Mouse (Mus musculus) spleen, postnatal 14 days (tissue): Measurements from ENCODE around the gene Alox5.

Source experiments
- DNase-seq, 2 experiments: peaks; one replicate each; pipeline ENCODE4 v3.0.0; 2021 to 2022; ENCODE audit warnings: low spot score in 2 of 2

The Alox5 gene

GRCm38 (mm10) chr6:116385194-116386044, 75.6 kb downstream of the Alox5 start:
- no peak for DNase-seq

DNA sequence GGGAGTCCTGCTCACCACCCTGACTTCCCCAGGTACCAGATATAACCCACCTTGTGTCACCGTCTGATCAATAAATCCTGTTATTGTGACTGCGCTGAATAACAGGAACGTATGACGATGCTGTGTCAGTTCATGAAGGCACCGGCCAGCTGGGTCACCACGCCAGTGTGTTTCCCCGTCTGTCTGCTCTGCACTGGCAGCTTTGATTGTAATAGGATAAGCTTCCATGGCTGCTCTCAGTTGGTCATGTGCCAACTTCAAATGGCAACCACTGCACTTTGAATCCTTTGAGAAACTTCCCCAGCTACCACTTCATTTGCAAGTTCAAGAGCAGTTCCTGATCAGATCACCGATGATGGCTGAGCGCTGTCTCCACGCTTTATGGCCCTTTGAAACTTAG, 77.4 kb downstream of the Alox5 start:
- DNase-seq: no peak

DNA sequence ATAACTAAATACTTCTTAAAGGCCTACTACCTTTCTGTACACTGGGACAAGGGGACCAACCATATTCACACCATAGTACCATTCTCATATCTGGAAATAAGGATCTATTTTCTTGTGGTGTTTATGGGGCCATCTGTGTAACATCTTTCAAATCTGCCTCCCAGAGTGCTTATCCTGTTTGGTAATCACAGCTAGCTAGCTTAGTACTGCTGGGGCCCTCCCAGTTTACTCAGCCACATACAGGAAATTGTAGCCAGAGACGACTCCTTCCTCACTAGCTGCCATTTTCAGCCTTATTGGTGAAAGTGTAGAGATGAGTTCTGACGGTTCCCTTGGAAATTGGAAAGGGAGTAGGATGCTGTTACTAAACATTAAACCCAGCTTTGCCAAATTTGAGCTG, 79.4 kb downstream of the Alox5 start:
- no peak for DNase-seq

DNA sequence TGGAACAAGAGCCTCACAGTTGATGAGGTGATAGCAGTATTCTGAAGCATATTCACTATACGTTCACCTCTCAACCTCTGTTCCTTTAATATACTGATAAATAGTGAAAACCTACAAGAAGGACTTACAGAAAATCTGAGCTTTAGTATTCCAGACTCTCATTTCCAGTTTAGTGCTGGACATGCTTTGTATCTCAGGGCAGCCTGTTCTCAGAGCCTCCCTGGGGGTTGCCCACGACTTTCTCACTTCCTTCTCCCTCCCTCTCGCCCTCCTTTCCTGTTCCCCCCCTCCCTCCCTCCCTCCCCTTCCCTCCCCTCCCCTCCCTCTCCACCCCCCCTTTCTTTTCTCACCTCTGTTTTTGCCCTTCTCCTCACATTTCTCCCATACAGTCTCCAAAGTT, 80.8 kb downstream of the Alox5 start:
- DNase-seq: no peak

DNA sequence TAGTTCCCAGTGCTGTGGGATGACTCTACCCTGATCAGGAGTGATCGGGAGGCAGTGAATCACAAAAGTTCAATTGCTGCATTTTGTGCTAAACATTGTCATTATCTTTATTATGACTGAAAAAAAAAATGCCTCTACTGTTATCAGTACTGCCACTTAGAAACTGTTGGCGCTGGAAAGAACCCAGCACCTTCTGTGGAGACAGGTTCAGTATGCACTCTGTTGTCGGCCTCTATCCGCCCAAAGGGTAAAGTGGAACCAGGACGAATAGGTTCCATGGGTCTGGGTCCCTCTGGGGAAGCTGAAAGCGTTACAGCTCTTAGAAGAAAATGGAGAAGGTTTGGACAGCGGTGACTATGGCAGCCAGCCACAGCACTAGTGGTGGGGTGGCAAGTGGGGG, 82.1 kb downstream of the Alox5 start:
- DNase-seq: no peak

DNA sequence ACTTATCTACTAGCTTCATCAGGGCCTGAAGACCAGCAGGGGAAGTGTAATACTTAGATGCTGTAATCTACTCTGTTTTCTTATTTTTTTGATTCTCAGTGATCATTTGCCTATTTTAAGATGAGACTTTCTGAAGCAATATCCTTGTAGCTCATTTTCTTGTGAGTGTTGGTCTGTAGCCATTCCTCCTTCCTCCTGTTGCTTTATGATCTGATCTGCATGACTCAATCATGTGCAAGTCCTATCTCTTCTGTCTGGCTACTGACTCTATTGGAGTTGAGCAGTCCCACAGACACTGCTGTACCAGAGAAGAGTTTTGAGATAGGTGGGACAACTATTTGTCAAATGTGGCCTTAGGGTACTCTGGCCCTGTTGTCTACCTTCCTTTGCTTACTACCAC, 86.4 kb downstream of the Alox5 start:
- DNase-seq: no peak

- no peak for DNase-seq
These were observed 86.8 kb downstream of the Alox5 start for GRCm38 (mm10) chr6:116374136-116374535.

DNA sequence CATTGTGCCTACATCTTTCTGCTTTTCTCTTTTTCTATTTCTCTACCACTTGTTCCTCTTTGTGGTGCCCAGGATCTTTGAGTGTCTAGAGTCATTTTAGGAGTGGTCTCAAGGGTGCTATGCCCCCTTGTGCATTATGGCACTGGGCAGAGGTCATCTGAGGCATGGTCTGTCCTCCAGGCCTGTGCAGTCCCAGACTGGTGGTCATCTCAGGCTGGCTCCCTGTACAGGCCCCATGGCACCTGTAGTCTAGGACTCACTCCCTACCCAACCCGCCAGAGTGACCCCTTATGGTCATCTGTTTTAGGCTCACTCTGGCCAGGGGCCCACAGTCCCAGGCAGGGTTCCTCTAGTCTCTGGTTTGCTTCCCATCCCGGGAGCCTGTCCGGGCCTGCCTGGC, 89.5 kb downstream of the Alox5 start:
- DNase-seq: no peak

DNA sequence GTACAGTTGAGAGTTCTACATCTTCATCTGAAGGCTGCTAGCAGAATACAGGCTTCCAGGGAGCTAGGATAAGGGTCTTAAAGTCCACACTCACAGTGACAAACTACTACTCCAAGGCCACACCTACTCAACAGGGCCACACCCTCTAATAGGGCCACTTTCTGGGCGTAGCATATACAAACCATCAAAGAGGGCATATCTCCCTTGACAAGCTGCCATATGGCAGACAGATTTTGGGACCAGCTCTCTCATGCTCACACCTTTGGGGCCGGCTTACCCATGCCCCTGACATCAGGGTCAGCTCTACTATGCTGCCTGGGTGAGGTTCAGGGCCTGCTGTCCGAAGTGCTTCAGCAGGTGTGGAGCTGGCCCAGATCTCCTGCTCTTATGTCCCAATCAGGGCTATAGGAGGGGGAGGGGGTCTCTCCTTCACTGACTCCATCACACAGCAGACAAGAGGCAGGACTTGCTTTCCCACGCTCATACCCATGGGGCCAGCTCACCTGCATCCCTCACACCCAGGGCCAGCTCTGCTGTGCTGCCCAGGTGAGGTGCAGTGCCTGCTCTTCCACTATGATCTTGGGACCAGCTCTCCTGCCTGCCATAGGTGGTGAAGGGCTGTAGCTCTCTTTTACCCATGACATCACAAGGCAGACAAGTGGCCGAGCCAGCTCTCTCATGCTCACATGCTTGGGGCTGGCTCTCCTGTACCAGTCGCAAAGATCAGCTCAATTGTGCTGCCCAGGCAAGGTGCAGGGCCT, 90.6 kb downstream of the Alox5 start:
- peak in 1 of 2 experiments; percentile 20 for DNase-seq

- DNase-seq: no peak
These were observed 91.2 kb downstream of the Alox5 start for GRCm38 (mm10) chr6:116369811-116370210.

GRCm38 (mm10) chr6:116367971-116368370, 93.0 kb downstream of the Alox5 start:
- no peak for DNase-seq

DNA sequence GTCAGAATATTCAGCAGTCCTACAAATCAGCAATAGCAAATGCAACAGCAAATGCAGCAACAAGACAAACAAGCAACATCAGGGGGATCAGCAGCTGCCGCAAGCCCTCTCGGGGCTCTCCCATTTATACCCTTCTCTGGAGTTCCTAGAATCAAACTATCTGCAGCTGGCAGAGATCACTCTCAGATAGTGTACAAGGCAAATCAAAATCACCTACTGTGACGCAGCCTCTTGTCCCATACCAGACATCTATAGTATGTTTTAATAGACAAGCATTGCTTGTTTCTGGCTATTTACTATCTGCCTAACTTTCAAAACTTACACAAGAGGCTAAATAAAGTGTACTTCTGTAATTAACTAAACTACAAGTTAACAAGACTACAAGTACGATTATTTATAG, 99.0 kb downstream of the Alox5 start:
- DNase-seq: no peak

- no peak for DNase-seq
These were observed 99.5 kb downstream of the Alox5 start for GRCm38 (mm10) chr6:116361463-116361862.
